ENCODE assay signal across 27 mouse cellular contexts in genomic region chr3:37765275-37765674, GRCm38 (mm10).
"Had no signal": no experiment of that assay in that cellular context is flagged by ENCODE, and none has a peak within 500 bp of the region (broad histone marks: within the 10 kb centered on the region; RNA-seq: fewer than 3 reads in every experiment).

No protein-coding gene starts in this region.

- H3K27me3 ChIP-seq: heart, embryonic 13.5 days; heart, embryonic 15.5 days; hindbrain, embryonic 13.5 days; hindbrain, embryonic 15.5 days; intestine, embryonic 15.5 days; limb, embryonic 13.5 days; limb, embryonic 15.5 days; liver, embryonic 13.5 days; liver, embryonic 15.5 days had no signal

- H3K4me2 ChIP-seq: heart, embryonic 11.5 days; heart, embryonic 13.5 days; heart, embryonic 15.5 days; hindbrain, embryonic 13.5 days; hindbrain, embryonic 15.5 days; intestine, embryonic 15.5 days; limb, embryonic 13.5 days; limb, embryonic 15.5 days; liver, embryonic 13.5 days; liver, embryonic 15.5 days had no signal

- DNase-seq: gastrocnemius, postnatal 14 days; gastrocnemius, postnatal 36 days; heart, adult 11 months; heart, adult 2 months; heart, postnatal 14 days; heart, postnatal 36 days; kidney, adult 18-20 months; kidney, adult 8-10 months; kidney, postnatal 14 days; kidney, postnatal 36 days; layer of hippocampus, adult 9-11 months; layer of hippocampus, postnatal 36 days; left cerebral cortex, postnatal 4 days; liver, embryonic 13.5 days had no signal

- H3K9me3 ChIP-seq: heart, embryonic 13.5 days; heart, embryonic 15.5 days; hindbrain, embryonic 13.5 days; hindbrain, embryonic 15.5 days; intestine, embryonic 15.5 days; limb, embryonic 15.5 days; liver, embryonic 13.5 days; liver, embryonic 15.5 days had no signal

- H3K36me3 ChIP-seq: heart, embryonic 13.5 days; heart, embryonic 15.5 days; hindbrain, embryonic 13.5 days; hindbrain, embryonic 15.5 days; intestine, embryonic 15.5 days; limb, embryonic 13.5 days; limb, embryonic 15.5 days; liver, embryonic 13.5 days; liver, embryonic 15.5 days had no signal

- ATAC-seq: hindbrain, postnatal 0 days; inflammation-experienced regulatory T-cells, adult 6 months; intestine, embryonic 15.5 days; intestine, postnatal 0 days had no signal

- H3K27ac ChIP-seq: heart, adult 2 months; heart, embryonic 13.5 days; heart, embryonic 15.5 days; hindbrain, embryonic 13.5 days; hindbrain, embryonic 15.5 days; hindbrain, postnatal 0 days; intestine, embryonic 15.5 days; kidney, postnatal 0 days; limb, embryonic 13.5 days; limb, embryonic 15.5 days; liver, embryonic 13.5 days; liver, embryonic 15.5 days had no signal

- H3K4me3 ChIP-seq: heart, adult 2 months; heart, embryonic 13.5 days; heart, embryonic 15.5 days; hindbrain, embryonic 13.5 days; hindbrain, embryonic 15.5 days; intestine, embryonic 15.5 days; limb, embryonic 13.5 days; limb, embryonic 15.5 days; liver, embryonic 13.5 days; liver, embryonic 15.5 days had no signal

- H3K9ac ChIP-seq: heart, embryonic 13.5 days; heart, embryonic 15.5 days; hindbrain, embryonic 13.5 days; hindbrain, embryonic 15.5 days; intestine, embryonic 15.5 days; limb, embryonic 13.5 days; limb, embryonic 15.5 days; liver, embryonic 13.5 days; liver, embryonic 15.5 days had no signal
